Mouse (Mus musculus) MN1 (cell line): ENCODE data around the gene Dact1.

ENCODE experiments used
- DNase-seq: peaks from one replicate; pipeline ENCODE4 v3.0.0-alpha.2; 2016; ENCODE audit warnings: low spot score

Gene Dact1

DNA sequence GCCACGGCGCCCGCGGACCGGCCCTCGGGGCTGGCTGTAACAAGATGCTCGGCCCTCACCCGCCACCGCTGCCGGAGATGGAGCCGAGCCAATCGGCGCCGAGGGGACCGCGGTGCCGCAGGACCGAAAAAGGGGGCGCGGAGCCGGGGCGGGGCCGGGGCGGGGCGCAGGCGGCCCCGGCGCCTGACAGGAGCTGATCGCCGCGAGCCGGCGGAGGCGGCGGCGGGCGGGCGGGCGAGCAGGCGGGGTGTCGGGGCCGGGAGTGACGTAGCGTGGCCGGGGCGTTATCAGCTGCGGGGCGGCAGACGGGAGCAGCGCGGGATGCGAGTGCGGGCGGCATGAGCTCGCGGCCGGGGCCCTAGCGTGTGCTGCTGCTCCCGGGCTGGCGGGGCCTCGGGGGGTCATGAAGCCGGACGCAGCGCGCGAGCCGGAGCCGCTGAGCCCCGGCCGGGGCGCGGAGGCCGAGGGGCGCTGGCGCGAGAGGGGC is at the start of gene Dact1:
Dact1 (plus strand) TSS at position 304 of the 487 bp plus-strand sequence.
- DNase-seq: peak; percentile 49

DNA sequence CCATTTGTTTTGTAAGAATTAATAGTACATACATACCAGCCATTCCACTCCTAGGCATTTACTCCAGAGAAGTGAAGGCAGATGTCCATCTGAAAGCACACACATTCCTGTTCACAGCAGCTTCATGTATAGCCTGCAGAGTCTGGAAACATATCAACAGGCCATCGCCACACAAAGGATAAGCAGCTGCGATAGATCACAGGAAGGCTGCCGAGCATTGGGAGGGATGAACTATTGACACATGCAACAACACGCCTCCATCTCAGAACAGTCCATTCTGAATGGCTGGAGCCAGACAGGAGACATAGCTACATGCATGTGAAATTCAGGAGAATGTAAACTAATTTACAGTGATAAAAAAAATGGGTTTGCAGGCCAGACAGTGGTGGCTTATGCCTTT is 45.5 kb upstream of the Dact1 start:
- no peak for DNase-seq

DNA sequence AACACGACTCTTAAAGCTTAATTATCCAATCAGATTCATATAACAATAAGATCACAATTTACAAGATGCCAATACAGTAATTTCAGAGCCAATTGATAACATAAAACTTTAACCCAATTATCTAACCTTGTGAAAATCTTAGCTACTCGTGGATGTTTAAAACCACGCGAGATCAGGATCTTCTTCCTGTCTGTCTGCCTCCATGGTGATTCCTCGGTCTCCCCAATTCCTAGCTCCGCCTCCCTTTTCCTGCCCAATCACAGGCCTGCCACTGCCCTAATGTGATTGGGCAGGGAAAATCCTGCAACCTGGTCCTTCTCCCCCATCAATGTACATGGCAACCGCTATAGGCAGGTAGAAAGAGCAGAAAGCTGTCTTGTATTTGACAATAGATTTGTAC is 40.3 kb upstream of the Dact1 start:
- DNase-seq: no peak

DNA sequence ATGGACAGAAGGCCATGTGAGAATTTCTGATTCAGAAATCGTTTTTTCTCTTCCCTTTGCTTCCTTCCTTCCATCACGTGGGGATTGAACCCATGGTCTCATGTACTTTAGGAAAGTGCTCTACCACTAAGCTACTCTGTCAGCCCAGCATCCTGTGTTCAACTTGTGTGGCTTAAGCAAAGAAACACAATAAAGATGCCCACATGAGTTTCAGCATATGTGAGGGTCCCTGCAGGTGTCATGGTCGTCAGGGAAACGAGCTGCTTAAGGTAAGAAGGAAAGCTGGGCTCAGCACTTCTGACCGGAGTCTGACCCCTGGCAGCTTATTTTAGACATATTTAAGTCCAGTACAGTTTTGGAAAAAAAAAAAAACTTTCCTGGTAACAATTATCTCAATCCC is 38.6 kb upstream of the Dact1 start:
- DNase-seq: no peak

DNA sequence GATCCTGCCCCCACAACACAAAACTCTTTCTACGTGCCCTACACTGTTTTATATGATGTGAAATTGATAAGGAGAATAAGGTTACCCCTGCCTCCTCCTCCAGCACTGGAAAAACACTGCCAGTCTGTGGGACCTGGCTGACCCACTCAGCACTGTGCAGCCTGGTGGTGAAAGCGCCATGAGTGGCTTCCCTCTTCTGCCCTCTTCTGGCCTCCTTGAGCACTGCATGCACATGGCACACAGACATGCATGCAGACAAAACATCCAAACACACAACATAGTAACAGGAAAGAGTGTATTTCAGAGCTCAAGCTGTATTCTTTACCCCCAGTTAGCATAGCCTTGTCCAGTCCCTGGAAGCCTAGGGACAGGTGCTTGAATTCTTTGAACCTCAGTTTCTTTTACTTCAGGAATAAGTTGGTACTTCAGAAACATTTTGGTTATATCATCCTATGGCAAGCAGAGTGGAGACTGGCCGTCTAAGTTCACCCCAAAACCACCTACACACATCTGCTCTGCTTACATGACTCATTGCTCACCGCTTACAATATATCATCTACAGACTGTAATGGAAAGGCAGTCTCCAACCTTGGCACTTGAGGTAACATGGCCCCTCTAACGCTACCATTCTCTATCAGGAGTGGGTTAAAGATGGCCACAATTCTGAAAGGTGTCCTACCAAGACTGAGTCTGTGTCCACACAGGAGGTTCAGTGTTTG is 35.0 kb upstream of the Dact1 start:
- DNase-seq: no peak

DNA sequence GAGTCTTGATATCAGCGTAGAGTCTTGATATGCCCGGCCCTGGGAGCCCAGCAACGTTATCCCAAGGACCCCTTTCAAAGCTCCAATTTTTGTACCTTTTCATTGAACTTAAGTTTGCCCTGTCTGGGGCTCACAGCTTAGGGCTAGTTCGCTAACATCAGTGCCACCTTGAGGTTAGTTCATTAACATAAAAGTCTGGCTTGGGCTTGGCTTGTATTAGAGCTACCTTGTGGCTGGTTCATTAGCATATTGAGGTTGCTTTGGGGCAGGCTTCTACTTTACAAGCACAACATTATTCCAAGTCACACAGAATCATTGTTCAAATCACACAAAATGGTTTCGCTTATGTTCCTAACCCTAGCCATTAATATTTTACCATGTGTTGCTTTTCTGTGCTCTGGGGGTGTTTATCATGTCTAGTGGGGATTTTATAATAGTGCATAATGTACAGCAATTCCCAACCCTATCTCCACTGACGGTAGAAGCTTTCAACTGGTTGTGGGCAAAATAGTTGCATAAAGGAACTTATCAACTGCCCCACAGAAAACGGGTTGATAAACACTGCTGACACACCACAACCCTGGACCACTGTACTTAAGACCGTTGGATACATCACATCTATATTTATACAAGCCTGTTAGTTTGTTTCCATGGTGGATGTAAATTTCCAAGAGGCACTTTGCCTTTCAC is 33.6 kb upstream of the Dact1 start:
- DNase-seq: no peak

DNA sequence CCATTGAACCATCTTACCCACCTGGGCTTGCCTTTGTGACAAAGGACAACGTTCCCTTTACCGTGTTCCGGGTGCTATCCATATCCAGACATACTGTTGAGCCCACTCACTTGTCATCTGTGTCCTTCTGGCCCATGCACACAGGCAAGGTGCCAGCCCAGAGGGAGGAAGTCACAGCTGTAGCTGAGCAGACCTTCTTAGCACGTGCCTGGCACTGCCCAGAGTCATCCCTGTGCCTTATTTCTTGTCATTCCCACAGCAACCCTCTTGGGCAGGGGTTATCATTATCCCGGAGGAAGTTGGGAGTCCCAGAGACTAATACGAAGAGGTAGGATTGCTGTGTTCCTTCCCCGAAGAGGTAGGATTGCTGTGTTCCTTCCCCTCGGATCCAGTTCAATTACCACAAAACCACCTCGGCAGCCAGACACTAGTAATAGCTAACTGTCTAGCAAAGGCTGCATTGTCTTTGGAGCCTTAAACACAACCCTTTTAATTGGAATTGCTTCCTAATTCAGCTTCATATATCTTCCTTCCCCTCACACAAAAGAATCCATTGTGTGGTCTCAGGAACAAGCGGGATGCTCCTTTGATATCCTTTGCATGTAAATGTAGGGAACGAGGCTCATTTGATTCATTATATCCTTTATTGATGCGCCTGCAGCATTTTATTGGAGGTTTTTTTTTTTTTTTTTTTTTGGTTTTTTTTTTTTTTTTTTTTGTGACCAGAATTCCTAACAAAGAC is 30.0 kb upstream of the Dact1 start:
- DNase-seq: no peak

DNA sequence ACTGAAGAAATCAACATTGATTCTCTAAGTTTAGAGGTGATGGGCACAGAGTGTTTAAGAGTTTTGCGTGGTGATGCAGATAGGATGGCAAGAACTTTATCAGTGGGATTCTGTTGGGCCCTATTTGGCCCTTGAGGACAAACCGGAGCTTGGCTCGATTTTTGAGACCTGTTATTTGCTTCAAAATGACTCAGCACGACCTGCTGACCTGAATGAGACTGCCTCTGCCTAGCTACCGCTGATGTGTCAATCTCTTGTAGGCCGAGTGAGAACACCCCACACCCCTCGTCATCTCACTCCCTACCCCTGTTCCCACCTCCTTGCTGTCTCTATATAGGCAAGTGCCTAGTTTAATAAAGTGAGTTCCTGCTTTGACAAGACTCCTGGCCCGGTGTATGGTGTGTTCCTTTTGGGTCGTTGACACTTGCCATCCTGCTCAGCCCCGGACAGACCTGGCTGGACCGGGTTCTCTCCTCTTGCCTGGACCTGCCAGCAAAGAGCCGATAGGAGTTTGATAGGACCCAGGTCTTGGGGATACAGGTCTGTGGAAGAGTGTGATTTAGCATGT is 28.4 kb upstream of the Dact1 start:
- DNase-seq: no peak

DNA sequence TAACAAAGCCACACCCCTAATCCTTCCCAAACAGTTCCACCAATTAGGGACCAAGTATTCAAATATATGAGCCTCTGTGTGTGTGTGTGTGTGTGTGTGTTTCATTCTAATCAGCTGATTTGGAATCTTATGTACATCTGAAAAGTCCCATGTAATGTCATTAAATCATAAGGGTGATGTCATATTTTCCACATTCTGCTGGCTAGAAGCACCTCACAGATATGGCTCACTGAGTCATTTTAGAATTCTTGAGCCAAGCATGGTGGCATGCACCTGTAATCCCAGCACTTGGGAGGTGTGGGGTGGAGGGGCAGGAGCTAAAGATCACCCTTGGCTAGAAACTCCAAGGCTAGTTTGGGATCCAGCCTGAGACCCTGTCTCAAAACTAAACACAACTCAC is 24.3 kb upstream of the Dact1 start:
- DNase-seq: no peak

DNA sequence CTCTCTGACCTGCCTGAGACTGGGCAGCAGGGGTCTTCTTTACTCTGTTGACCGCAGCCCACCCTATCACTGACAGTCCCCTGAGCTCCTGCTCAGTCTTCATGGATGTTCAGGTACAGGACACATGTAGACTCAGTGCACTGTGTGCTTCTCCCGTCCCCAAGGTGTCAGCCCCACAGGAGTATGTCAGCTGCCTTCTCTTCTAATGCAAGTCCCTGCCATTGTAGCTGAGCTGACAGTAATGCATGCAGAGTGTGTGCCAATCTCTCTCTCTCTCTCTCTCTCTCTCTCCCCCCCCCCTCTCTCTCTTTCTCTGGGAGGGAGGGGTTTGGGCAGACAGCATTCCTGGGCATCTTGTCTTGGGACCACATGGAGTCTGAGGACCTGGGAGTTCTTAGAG is 19.2 kb upstream of the Dact1 start:
- DNase-seq: no peak

DNA sequence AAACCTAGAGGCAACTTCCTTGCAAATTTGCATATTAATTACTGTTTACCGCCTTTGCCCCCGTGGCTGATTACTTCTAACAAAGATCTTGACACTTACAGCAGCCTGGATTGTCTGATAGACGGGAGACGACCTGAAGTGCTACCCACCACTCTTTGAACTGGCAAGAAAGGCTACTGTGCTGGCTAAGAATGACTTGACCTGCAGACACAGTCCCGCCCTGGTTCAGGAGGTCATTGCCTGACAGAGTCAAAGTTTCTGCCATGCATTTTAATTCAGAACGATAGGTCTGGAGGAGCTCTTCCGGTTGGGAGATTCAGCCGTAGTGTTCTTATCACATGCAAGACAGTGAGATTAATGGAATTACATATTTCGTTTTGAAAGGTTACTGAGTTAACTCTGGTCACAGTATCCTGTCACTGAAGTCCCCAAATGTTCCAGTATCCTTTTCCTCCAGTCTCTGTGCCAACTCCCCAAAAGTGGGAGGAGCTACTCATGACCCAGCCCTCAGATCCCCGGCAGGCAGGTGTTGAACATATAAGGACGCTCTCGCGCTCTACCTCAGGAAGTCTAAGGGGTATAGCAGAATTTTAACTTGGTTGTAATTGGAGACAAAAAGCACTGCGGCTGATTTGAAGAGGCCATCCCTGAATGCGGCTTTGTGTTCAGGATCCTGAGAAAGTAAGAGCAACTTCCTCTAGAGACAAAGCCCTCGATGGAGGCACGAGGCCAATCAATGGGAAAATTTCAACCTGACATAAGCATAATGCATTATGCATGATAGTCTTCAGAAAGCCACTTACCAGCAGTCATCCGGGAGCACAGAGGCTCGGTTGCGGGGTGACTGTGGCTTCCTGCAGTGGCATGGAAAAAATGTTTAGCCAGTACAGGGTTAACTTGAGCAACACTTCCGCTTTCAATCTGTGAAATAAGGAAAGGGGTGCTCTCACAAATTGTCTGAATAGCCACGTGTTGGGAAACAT is 15.4 kb upstream of the Dact1 start:
- no peak for DNase-seq

DNA sequence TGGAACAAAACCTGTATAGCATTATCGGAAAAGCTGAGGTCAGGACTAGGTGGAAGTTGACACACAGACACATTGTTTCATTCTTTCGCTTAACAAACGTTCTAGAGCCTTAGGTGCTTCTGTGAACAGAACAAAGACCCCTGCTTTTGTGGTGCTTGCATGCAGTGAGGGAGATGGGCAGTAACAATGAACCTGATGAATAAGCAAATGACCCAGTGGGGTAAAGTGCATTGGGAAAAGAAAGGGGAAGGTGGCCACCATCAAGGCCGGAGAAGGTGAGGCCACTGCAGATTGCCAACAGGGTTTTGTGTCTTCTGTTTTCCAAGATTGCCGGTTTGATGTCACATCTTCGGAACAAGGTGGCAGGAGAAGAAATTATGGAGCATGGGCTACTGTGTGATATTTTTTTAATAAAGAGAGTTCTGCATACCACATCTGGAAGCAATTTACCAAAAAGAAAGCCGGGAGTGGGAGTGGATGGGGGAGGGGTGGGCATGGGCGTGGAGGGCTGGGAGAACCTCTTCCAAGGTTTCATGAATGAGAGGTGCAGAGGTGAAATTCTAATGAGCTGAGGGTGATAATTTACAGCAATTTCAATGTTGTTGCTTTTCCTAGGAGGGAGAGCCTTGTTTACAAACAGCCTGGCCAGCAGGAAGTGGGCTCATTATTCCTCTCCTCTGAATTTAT is 12.7 kb upstream of the Dact1 start:
- no peak for DNase-seq

DNA sequence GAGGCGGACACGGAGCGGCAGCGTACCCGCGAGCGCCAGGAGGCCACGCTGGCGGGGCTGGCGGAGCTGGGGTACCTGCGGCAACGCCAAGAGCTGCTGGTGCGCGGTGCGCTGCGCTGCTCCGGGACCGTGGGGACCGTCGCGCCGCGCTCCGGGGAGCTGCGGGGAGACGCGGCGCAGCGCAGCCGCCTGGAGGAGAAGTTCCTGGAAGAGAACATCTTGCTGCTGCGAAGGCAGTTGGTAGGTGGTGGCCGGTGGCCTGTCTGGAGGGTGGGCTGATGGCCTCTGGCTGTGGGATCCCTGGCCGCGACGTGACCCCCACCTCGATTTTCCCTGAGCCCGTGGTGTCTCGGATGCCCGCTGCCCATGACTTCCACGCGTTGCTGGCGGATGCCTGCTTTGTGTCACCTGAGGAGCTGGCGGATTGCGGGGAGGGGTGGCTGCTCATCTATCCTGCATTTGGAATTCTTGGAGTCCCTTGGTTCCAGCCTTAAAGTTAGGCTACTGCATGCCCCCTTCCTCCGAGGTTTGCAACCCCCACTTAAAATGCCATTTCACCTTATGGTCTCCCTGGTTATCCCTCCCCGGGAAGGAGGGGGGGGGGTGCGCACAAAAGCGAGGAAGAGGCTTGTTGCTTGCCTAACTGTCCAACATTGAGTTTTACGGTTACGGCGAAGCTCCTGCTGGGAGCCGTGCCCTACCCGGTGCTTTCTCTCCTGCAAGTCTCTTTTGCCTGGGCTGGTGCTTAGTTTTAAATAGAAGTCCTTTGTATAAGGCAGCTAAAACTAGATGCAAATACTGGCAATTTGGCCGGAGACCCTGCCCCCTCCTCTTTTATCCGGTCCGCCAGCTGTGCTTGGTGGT is 616 bp downstream of the Dact1 start:
- peak; percentile 27 for DNase-seq

DNA sequence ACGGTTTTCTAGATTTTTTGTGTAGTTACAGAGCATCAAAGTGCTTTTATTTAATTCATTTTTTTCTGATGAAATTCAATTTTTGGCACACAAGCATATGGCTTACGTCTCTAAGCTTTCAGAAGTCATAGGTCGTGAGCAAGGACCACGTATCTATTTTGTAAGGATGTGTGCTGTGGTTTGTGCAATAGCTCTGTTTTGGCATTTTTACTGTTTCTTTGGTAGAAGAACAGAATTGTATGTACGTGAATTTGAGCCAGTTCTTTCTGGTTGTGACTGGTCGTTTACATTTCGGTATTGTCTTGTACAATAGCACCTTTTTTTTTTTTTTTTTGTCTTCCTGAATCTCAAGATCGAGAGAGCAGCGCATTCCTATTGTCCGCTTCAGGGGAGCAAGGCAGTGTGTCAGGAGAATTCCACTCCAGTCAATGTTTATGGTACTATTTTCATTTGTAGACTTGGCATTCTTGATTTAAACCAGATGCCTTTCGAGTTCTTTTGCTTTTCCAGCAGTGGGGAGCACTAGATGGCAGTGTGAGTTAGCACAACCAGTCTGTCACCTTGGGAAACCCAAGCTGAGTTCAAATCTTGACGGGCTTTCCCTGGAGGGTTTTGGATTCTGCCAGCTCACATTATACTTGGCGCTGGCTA is 1.7 kb downstream of the Dact1 start:
- peak; percentile 38 for DNase-seq

DNA sequence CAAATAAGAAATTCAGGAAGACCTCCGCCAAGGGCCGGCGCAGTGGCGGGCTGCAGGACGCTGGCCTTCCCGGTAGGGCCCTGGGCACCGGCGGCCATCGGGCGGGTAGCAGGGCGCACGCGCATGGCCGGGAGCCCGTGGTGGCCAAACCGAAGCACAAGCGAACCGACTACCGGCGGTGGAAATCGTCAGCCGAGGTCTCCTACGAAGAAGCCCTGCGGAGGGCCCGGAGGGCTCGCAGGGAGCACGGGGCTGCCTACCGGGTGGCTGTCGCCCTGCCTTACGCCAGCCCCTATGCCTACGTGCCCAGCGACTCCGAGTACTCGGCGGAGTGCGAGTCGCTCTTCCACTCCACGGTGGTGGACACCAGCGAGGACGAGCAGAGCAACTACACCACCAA is 8.6 kb downstream of the Dact1 start:
- DNase-seq: no peak

DNA sequence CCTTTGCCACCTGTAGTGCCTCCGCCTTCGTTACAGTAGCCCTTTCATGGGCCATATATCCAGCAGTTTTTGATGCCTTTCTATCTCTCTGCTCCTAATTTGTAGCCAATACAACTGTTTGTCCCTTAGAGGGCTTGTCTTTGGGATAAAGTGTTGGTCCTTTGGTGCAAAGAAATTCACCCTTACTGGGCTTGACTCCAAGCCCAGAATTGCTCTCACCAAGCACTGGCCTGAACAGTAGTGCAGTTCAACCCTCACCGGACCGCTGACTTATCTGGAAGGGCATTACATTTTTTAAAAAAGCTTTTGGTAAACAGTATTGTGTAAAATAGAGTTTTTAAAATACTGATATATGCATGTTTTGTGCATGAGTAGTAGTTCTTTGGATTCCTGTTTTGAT is 9.9 kb downstream of the Dact1 start:
- no peak for DNase-seq

DNA sequence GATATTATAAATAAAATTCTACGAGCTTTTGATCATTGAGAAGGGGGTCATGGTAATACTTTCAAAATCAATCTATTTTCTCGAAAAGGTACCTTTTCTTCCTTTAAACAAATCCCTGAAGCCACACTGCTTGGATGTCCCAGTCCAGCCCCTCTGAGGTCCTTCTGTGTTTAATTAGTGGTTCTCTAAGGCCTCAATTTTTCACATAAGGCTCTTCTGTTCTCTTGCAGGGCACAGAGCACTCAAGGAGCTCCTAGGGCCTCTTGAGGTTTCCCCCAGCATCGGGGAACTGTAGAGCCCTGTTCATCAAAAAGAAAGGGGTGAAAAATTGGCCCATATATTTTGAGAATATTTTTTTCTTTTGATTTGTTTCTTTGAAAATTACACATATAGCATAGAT is 23.0 kb downstream of the Dact1 start:
- no peak for DNase-seq

DNA sequence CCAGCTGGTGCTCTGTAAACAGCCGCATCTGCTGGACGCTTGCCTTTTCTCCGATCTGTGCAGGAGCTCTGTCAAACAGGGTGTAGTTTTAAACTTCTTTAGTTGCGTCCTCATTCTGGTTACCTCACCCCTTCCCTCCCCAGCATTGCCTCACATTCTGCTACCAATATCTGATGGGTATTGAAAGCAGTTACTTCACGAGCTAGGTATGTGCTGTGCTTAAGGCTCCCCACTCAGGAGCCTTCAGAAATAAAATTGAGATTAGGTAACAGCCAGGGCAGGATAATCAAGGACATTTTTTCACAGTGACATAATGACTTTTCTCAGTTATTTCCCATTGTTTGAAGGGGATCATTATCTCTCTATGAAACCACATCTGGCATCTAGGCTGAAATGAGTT is 23.9 kb downstream of the Dact1 start:
- DNase-seq: no peak

DNA sequence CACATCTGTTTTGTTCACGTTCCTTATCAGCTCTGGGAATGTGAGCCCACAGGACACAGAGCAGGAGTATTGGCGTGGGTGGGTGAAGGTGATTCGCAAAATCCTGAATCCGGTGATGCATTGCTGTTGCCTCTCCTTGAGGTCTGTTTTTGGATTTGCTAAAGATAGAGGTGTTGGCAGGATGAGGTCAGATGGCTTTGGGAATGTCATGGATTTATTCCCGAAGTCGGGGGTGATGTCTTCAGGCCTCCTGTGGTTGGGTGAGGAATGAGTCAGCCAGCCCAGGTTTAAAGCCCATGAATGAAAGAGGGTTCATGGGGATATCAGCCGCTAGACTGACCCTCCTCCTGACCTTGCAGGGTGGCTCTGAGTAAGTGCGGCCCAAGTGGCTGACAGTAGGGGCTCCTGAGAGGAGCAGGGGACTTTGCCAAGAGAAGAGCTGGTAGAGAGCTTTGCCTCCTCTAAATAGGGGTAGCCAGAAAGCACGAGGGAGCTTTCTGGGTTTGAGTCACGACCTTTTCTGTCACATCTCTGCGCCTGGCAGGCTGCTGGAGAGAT is 27.4 kb downstream of the Dact1 start:
- DNase-seq: no peak
